Mouse (Mus musculus) testis, postnatal 14 days (tissue): ENCODE data around the gene Sec23a.
"Not testable (repeated sequence)": the region's sequence is repeated elsewhere in the genome, so short reads cannot be mapped to it uniquely, and the experiment has no call there.

Source experiments
- DNase-seq: peaks from one replicate; pipeline ENCODE4 v3.0.0; 2021; ENCODE audit warnings: low spot score

The Sec23a gene

GRCm38 (mm10) chr12:58981178-58981661, 30.6 kb downstream of the Sec23a start:
- DNase-seq = not testable (repeated sequence)

DNA sequence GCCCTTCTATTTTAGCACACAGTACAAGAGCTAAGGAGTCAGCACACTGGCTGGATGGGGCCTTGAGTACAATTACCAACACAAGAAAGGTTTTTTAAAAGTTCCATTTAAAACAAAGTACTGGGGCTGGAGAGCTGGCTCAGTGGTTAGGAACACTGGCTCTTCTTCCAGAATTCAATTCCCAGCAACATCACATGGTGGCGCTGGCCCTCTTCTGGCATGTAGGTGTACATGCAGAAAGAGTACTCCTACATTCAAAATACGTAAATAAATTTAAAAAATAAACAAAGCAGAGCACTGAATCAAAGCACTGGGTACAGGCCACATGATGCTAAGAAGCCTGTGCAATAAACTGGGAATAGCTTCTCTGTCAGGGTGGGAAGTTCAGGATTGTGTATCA, 34.9 kb downstream of the Sec23a start:
- DNase-seq = no peak

DNA sequence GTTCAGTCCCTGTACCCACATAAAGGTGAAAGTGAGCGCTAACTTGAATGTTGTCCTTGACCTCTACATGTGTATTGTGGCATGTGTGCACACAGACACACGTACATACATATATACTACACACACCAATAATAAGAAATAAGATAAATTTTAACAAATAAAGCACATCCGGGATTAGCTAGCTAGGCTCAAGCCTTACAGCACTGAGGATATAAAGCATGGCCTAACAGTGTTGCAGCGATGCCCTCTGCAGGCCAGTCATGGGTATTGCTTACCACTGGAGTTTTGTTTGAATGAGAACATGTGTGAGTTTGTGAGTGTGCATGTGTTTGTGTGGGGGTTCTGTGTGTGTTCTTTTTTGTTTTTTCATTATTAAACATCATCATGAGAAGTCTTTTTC, 47.2 kb downstream of the Sec23a start:
- DNase-seq = no peak

DNA sequence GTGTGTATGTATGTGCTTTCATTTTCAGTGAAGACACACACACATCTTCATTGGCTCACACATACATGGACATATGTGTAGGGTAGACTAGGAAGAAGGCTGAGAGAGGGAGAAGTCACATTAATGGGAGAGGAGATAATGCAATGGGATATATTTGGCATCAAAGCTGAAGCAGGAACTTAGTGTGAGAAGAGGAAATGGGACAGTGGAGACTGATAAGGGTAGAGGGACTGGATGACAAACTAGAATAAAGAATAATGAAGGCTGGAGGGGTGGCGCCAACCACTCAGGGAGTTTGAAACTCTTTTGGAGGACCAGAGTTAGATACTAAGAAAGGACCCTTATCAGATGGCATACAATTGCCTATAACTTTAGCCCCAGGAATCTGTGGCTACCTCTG, 51.0 kb downstream of the Sec23a start:
- DNase-seq = no peak

DNA sequence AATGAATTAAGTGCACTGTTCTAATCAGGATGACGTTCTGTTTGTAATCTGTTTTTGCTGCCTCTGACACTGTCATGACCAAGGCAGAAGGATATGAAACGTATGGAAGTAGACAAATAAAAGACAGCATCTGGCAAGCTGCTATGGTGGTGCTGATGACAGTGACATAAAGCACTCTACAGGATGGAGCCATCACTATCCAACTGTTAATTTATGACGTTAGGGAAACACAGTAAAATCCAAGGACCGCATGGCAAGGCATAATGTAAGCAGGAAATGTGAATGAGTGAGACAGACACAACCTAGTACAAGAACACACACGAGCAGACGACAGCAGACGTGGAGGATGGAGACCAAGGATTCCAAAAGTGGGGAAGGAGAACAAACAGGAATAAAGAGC, 55.2 kb downstream of the Sec23a start:
- no peak for DNase-seq

- DNase-seq = no peak
Observed at GRCm38 (mm10) chr12:58956162-58956561, 55.7 kb downstream of the Sec23a start.

- DNase-seq = no peak
Observed at GRCm38 (mm10) chr12:58947879-58948278, 63.9 kb downstream of the Sec23a start.

DNA sequence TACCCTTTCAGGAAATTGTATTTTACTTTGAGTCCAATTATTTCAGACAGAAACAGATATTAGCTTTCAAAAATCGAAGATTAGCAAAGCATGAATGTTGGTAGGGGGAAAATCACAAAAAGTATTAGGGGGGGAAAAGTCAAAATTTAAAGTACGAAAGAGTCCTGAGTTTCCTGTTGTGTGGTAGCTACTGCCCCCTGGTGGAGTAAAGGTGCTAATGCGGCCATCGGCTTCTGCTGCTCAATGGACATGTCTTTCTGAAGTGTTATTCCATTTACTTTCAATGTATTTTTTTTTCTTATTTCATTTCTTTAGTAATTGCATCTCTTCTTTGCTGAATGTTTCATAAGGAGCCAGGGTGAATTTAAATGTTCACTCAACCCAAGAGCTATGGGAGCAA, 64.6 kb downstream of the Sec23a start:
- peak; percentile 53 for DNase-seq

- DNase-seq = no peak
Observed at GRCm38 (mm10) chr12:58942544-58942943, 69.3 kb downstream of the Sec23a start.

DNA sequence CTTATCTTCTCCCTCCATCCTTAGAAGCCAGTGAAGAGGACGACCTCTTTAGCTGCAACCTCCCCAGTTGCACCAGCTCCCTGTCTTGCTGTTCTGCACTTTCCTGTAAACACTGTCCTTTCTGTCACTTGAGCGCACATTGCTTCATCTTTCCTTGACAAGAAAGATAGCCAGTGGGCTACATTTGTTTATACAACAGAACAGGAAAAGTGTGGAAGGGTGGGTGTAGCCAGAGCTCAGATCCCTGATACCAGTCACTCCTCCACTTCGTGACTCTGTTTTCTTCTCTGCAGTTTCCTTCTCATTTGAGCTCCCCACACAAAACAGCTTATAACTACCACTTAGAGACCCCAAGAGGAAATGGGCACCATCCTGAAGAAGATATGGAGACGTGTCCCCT, 77.2 kb downstream of the Sec23a start:
- DNase-seq = no peak

- peak; percentile 22 for DNase-seq
Observed at GRCm38 (mm10) chr12:58924996-58925395, 86.8 kb downstream of the Sec23a start.

DNA sequence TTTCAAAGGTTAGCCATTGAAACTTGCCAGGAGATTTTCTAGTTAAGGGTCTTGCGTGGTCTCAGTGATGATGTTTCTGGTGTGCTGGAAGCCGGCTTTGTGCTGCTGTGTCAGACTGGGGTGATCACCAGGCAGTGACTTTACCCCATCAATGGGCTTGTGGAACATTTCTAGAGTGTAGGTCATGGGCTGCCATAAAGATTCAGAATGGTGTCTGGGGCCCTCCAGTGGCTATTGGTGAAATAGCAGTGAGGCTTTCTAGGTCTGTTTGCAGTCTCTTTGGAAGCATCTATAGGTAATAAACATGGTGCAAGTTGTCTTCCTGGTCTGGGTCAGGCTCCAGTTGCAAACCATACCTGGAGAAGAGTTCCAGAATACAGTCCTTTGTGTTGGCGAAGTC, 87.8 kb downstream of the Sec23a start:
- DNase-seq = peak; percentile 22

- no peak for DNase-seq
Observed at GRCm38 (mm10) chr12:58920775-58921174, 91.0 kb downstream of the Sec23a start.

- no peak for DNase-seq
Observed at GRCm38 (mm10) chr12:58919516-58919915, 92.3 kb downstream of the Sec23a start.

GRCm38 (mm10) chr12:58909826-58910225, 102.0 kb downstream of the Sec23a start:
- DNase-seq = no peak
